8 mouse cellular contexts compared by ENCODE assay signal in genomic region chr4:144949441-144950326, GRCm38 (mm10). TPM values are rescaled to one million over a fixed set of nuclear protein-coding genes. Genes with fewer than 3 reads are reported as not detected.
DNase-seq lines count a peak whose midpoint lies in the region; ATAC-seq lines count a peak whose summit lies in the region.

No protein-coding gene starts in this region.

- intact Hi-C loops in heart, postnatal 25 days (cut with DNase I), result no loop called here

- peak; percentile 58; the same call in 1 of the 2 replicates for ATAC-seq in cerebellum, adult (ENCODE audit: insufficient number of reproducible peaks, low FRiP score, low TSS enrichment)
- ATAC-seq in forebrain, embryonic 13.5 days, result peak; percentile 71; the same call in 1 of the 2 replicates
- peak; percentile 96 for ATAC-seq in megakaryocyte-erythroid progenitor cell, adult 5-6 weeks (replicated peaks; ENCODE audit: low FRiP score, low TSS enrichment, poor library complexity, severe bottlenecking)
- no peak for ATAC-seq in inflammation-experienced regulatory T-cells, adult 6 months

- no peaks in the 10 kb centered on the region for H3K27me3 ChIP-seq in forebrain, embryonic 13.5 days

- no peak overlapping the region for H3K9ac ChIP-seq in forebrain, embryonic 13.5 days

- no peak overlapping the region for H3K4me2 ChIP-seq in forebrain, embryonic 13.5 days

- DNase-seq in 416B (ENCODE audit: low read depth), result peak; percentile 97
- DNase-seq in heart, postnatal 25 days (ENCODE audit: low spot score), result peak; percentile 72
- DNase-seq in kidney, postnatal 4 days, result peak; percentile 74 to 85
- peak; percentile 82 to 83 for DNase-seq in spleen, postnatal 4 days (ENCODE audit: low spot score in 2 of 2)

- H3K36me3 ChIP-seq in forebrain, embryonic 13.5 days (ENCODE audit: poor library complexity, severe bottlenecking), result no peaks in the 10 kb centered on the region

- no peaks in the 10 kb centered on the region for H3K4me1 ChIP-seq in forebrain, embryonic 13.5 days

- no peak overlapping the region for H3K27ac ChIP-seq in forebrain, embryonic 13.5 days

- H3K9me3 ChIP-seq in forebrain, embryonic 13.5 days (replicated peaks), result no peaks in the 10 kb centered on the region

- no peak overlapping the region for H3K4me3 ChIP-seq in forebrain, embryonic 13.5 days

- 15% methylated on average over 9 of the region's 9 CpGs for WGBS in forebrain, embryonic 13.5 days

RNA-seq across cellular contexts. Expression of gene Dhrs3, which starts 57.1 kb away (rescaled TPM):
- 5.9 and 6.8 TPM in 2 replicates for polyA plus RNA-seq in forebrain, embryonic 13.5 days (2015; fragmentation: Nextera tagmentation; extraction: Ambion mirVana)
- total RNA-seq in heart, postnatal 25 days (2021), result 100 to 1,000 TPM; 112 to 126 TPM
- total RNA-seq in megakaryocyte-erythroid progenitor cell, adult 5-6 weeks (2014; fragmentation: Nextera tagmentation), result 1.9 and 11.1 TPM in 2 replicates
- 3.0 and 6.7 TPM in 2 replicates for total RNA-seq in megakaryocyte-erythroid progenitor cell, adult 5-6 weeks (2017)
- 100 to 1,000 TPM in 1 of 3 experiments, 10 to 100 TPM in 2; 24.6 to 111 (median 80.4) TPM for polyA plus RNA-seq in inflammation-experienced regulatory T-cells, adult 6 months (2017; shearing (Covaris generic))

Comparison
In these comparisons a context has a peak if more than half of its experiments do, and no peak if none do; other contexts are left out.
1. RNA of gene Dhrs3, which starts 57.1 kb away (total RNA-seq): 112 to 126 TPM in heart, postnatal 25 days; 1.9 to 11.1 TPM in megakaryocyte-erythroid progenitor cell, adult 5-6 weeks; every median in the first group is over 4 times any median in the second.
2. Peak in every context shown above with its lines, with median percentiles within 50 percentile points of each other: DNase-seq.